In the genomic region with DNA sequence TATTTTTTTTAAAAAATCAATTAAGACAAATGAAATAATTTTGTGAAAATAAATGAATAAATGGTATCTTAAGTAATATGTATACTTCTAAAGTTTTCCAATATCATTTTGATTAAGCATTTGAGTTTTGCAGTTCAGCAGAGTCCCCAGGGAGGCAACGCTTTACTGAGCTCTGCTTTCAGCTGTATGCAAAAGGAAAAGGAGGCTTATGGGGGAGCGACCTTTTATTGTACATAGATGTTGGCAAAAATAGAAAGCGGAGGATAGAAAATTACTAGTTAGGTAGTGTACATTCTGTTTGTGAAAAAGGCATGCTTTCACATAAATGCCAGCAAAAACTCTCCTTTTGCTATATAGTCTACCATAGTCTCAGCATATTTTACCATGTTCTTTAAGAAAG, we compare ENCODE assay signal across 24 mouse cellular contexts.
DNase-seq lines count a peak whose midpoint lies in the region; ATAC-seq and TF ChIP-seq lines count a peak whose summit lies in the region.
"Had no signal": no experiment of that assay in that cellular context is flagged by ENCODE, and none has a peak within 500 bp of the region (broad histone marks: within the 10 kb centered on the region; RNA-seq: fewer than 3 reads in every experiment).

No protein-coding gene starts in this region.

- no peaks in the 10 kb centered on the region for H3K27me3 ChIP-seq in midbrain, embryonic 14.5 days (ENCODE audit: control insufficient read depth, insufficient read depth, low read length)
- no peaks in the 10 kb centered on the region for H3K27me3 ChIP-seq in midbrain, embryonic 16.5 days (ENCODE audit: control insufficient read depth, insufficient read depth, low read depth, low read length)
- H3K27me3 ChIP-seq: embryonic facial prominence, embryonic 12.5 days; forebrain, embryonic 12.5 days; forebrain, embryonic 15.5 days; heart, embryonic 12.5 days; heart, embryonic 15.5 days had no signal

- no peak overlapping the region for H3K4me3 ChIP-seq in layer of hippocampus, adult 2 months
- H3K4me3 ChIP-seq in midbrain, embryonic 14.5 days (replicated peaks; ENCODE audit: low read depth, low read length), result no peak overlapping the region
- no peak overlapping the region for H3K4me3 ChIP-seq in midbrain, embryonic 16.5 days (ENCODE audit: low read depth, low read length)
- H3K4me3 ChIP-seq: embryonic facial prominence, embryonic 12.5 days; erythroblast, embryonic 14.5 days; forebrain, embryonic 12.5 days; forebrain, embryonic 15.5 days; heart, embryonic 12.5 days; heart, embryonic 15.5 days; hindbrain, embryonic 10.5 days had no signal

- H3K4me2 ChIP-seq in midbrain, embryonic 14.5 days (ENCODE audit: low read length), result no peak overlapping the region
- H3K4me2 ChIP-seq in midbrain, embryonic 16.5 days (ENCODE audit: low read length), result no peak overlapping the region
- H3K4me2 ChIP-seq: embryonic facial prominence, embryonic 12.5 days; forebrain, embryonic 12.5 days; forebrain, embryonic 15.5 days; heart, embryonic 12.5 days; heart, embryonic 15.5 days; hindbrain, embryonic 14.5 days had no signal

- ATAC-seq in midbrain, embryonic 14.5 days (ENCODE audit: low FRiP score, low TSS enrichment), result no peak
- ATAC-seq in midbrain, embryonic 16.5 days, result no peak
- ATAC-seq: CD4-positive, CD25-positive, alpha-beta regulatory T cell, adult 4 months; forebrain, embryonic 15.5 days had no signal

- TF ChIP-seq POLR2A in brain, embryonic 14.5 days (IDR thresholded peaks at IDR 0.05; ENCODE audit: borderline replicate concordance, extremely low read depth, insufficient read depth, insufficient read length, poor library complexity, severe bottlenecking), result no peak

- H3K9me3 ChIP-seq in midbrain, embryonic 14.5 days (ENCODE audit: control insufficient read depth, low read length), result no peaks in the 10 kb centered on the region
- no peaks in the 10 kb centered on the region for H3K9me3 ChIP-seq in midbrain, embryonic 16.5 days (replicated peaks; ENCODE audit: control insufficient read depth, low read length, poor library complexity, severe bottlenecking)
- H3K9me3 ChIP-seq: embryonic facial prominence, embryonic 12.5 days; forebrain, embryonic 12.5 days; forebrain, embryonic 15.5 days; heart, embryonic 12.5 days; heart, embryonic 15.5 days; hindbrain, embryonic 10.5 days had no signal

- H3K9ac ChIP-seq in midbrain, embryonic 14.5 days (replicated peaks; ENCODE audit: low read length), result no peak overlapping the region
- H3K9ac ChIP-seq in midbrain, embryonic 16.5 days (ENCODE audit: low read depth, low read length), result no peak overlapping the region
- H3K9ac ChIP-seq: embryonic facial prominence, embryonic 12.5 days; forebrain, embryonic 12.5 days; forebrain, embryonic 15.5 days; heart, embryonic 12.5 days; heart, embryonic 15.5 days; hindbrain, embryonic 14.5 days had no signal

- peak overlapping the region; percentile 79; the same call in 1 of the 2 replicates for H3K27ac ChIP-seq in layer of hippocampus, adult 2 months
- H3K27ac ChIP-seq in midbrain, embryonic 14.5 days (replicated peaks; ENCODE audit: low read depth, low read length), result no peak overlapping the region
- no peak overlapping the region for H3K27ac ChIP-seq in midbrain, embryonic 16.5 days (ENCODE audit: low read length)
- H3K27ac ChIP-seq: embryonic facial prominence, embryonic 12.5 days; forebrain, embryonic 12.5 days; forebrain, embryonic 15.5 days; heart, embryonic 15.5 days; hindbrain, embryonic 10.5 days; hindbrain, embryonic 14.5 days had no signal

- no peak for TF ChIP-seq CTCF in layer of hippocampus, adult 2 months (conservative IDR thresholded peaks at IDR 0.05)
- no peak for TF ChIP-seq CTCF in brain, embryonic 14.5 days (IDR thresholded peaks at IDR 0.05; ENCODE audit: borderline replicate concordance, extremely low read depth, insufficient read depth, insufficient read length)

- no peaks in the 10 kb centered on the region for H3K36me3 ChIP-seq in midbrain, embryonic 14.5 days (ENCODE audit: control insufficient read depth, insufficient read depth, low read length)
- H3K36me3 ChIP-seq in midbrain, embryonic 16.5 days (ENCODE audit: control insufficient read depth, insufficient read depth, low read length), result no peaks in the 10 kb centered on the region
- H3K36me3 ChIP-seq: embryonic facial prominence, embryonic 12.5 days; forebrain, embryonic 12.5 days; forebrain, embryonic 15.5 days; heart, embryonic 12.5 days; heart, embryonic 15.5 days; hindbrain, embryonic 10.5 days had no signal

- H3K4me1 ChIP-seq in midbrain, embryonic 14.5 days (ENCODE audit: control insufficient read depth, insufficient read depth, low read length), result no peaks in the 10 kb centered on the region
- H3K4me1 ChIP-seq in midbrain, embryonic 16.5 days (ENCODE audit: control insufficient read depth, insufficient read depth, low read length), result no peaks in the 10 kb centered on the region
- H3K4me1 ChIP-seq: embryonic facial prominence, embryonic 12.5 days; forebrain, embryonic 12.5 days; forebrain, embryonic 15.5 days; heart, embryonic 12.5 days; heart, embryonic 15.5 days; hindbrain, embryonic 10.5 days had no signal

- WGBS in midbrain, embryonic 14.5 days, result 73% methylated on average over 3 of the region's 3 CpGs
- 72% methylated on average over 3 of the region's 3 CpGs for WGBS in midbrain, embryonic 16.5 days

- DNase-seq in layer of hippocampus, adult 2 months (ENCODE audit: low spot score in 2 of 2), result no peak
- DNase-seq in layer of hippocampus, postnatal 10 days (ENCODE audit: low spot score in 2 of 2), result no peak
- peak; percentile 53 for DNase-seq in midbrain, embryonic 14.5 days
- DNase-seq in brain, embryonic 14.5 days (ENCODE audit: low read depth), result peak; percentile 42
- DNase-seq in lung, postnatal 4 days, result no peak
- DNase-seq: adrenal gland, adult 2 months; adrenal gland, postnatal 14 days; cerebellum, adult 18-20 months; cerebellum, adult 9-10 months; cerebellum, postnatal 14 days; gastrocnemius, postnatal 25 days; heart, adult 18-20 months; heart, postnatal 10 days; heart, postnatal 36 days had no signal

Comparison
In these comparisons a context has a peak if more than half of its experiments do, and no peak if none do; other contexts are left out.
1. DNase-seq: peak in midbrain, embryonic 14.5 days (single experiment) and brain, embryonic 14.5 days (single experiment); none in layer of hippocampus, adult 2 months (0 of 2), layer of hippocampus, postnatal 10 days (0 of 2) and lung, postnatal 4 days (0 of 2).